In genomic region chr16:8658349-8658748, GRCm38 (mm10) we compare ENCODE assay signal across 32 mouse cellular contexts. TPM values are rescaled to one million over a fixed set of nuclear protein-coding genes. Genes with fewer than 3 reads are reported as not detected.
DNase-seq lines count a peak whose midpoint lies in the region; TF ChIP-seq lines count a peak whose summit lies in the region.
"Had no signal": no experiment of that assay in that cellular context is flagged by ENCODE, and none has a peak within 500 bp of the region (broad histone marks: within the 10 kb centered on the region; RNA-seq: fewer than 3 reads in every experiment).

No protein-coding gene starts in this region.

- no peak for TF ChIP-seq POLR2A in liver, adult 2 months (IDR thresholded peaks at IDR 0.05; ENCODE audit: extremely low read depth, insufficient read depth, low read length)
- TF ChIP-seq POLR2A in CH12.LX (IDR thresholded peaks at IDR 0.05; ENCODE audit: low read depth, low read length) (no peak), MEL (IDR thresholded peaks at IDR 0.05; ENCODE audit: control insufficient read depth in 1 of 2, insufficient read depth in 1 of 2, low read depth in 1 of 2, low read length in 2 of 2, poor library complexity in 1 of 2) (peak in 1 of 2 experiments; percentile 23; a peak in 1 of 4 replicates), myocyte (IDR thresholded peaks at IDR 0.05; ENCODE audit: insufficient read length, low read depth) (no peak)

- no peaks in the 10 kb centered on the region for H3K9me3 ChIP-seq in CH12.LX (replicated peaks; ENCODE audit: low read length)
- no peaks in the 10 kb centered on the region for H3K9me3 ChIP-seq in MEL (replicated peaks; ENCODE audit: insufficient read depth, low read length)
- H3K9me3 ChIP-seq: embryonic facial prominence, embryonic 13.5 days; forebrain, embryonic 13.5 days; hindbrain, embryonic 12.5 days; hindbrain, embryonic 15.5 days had no signal

- H3K4me1 ChIP-seq in liver, adult 2 months (ENCODE audit: control insufficient read depth, insufficient read depth, low read length) = peaks cover 25% of the 10 kb centered on the region
- H3K4me1 ChIP-seq in CH12.LX (ENCODE audit: control insufficient read depth in 1 of 2, insufficient read depth in 2 of 2) (no peaks in the 10 kb centered on the region), MEL (ENCODE audit: control insufficient read depth in 1 of 2, insufficient read depth in 2 of 2, low read length in 2 of 2) (0 out of 4 replicates have a peak, but pooled peaks cover 0 to 4% of the 10 kb centered on the region in 2 experiments)
- H3K4me1 ChIP-seq: embryonic facial prominence, embryonic 13.5 days; forebrain, embryonic 13.5 days had no signal

- H3K27me3 ChIP-seq in liver, adult 2 months (ENCODE audit: control insufficient read depth, insufficient read depth, low read length) = no peaks in the 10 kb centered on the region
- no peaks in the 10 kb centered on the region for H3K27me3 ChIP-seq in CH12.LX (replicated peaks)
- H3K27me3 ChIP-seq in MEL (ENCODE audit: control insufficient read depth in 1 of 2, insufficient read depth in 2 of 2, low read length in 2 of 2) = no peaks in the 10 kb centered on the region
- no peaks in the 10 kb centered on the region for H3K27me3 ChIP-seq in myocyte (ENCODE audit: control insufficient read depth, insufficient read depth, insufficient read length)
- H3K27me3 ChIP-seq: embryonic facial prominence, embryonic 13.5 days; forebrain, embryonic 13.5 days; hindbrain, embryonic 12.5 days; hindbrain, embryonic 15.5 days; Patski had no signal

- in situ Hi-C loops in CH12.LX (cut with MboI; ENCODE audit: low pct_ligation_motif_present, low pct_unique_long_range_greater_than_20kb, low sequenced_read_pairs) = no loop called here

- no peak overlapping the region for H3K9ac ChIP-seq in liver, adult 2 months (ENCODE audit: low read depth, low read length)
- H3K9ac ChIP-seq in CH12.LX (ENCODE audit: insufficient read depth, low read depth) = no peak overlapping the region
- no peak overlapping the region for H3K9ac ChIP-seq in MEL (ENCODE audit: control insufficient read depth, low read depth, low read length, poor library complexity, severe bottlenecking)
- H3K9ac ChIP-seq: embryonic facial prominence, embryonic 13.5 days; forebrain, embryonic 13.5 days; forebrain, postnatal 0 days; hindbrain, embryonic 12.5 days; hindbrain, embryonic 15.5 days had no signal

- H3K36me3 ChIP-seq in liver, adult 2 months (ENCODE audit: control insufficient read depth, insufficient read depth, low read length) = peaks cover 12% of the 10 kb centered on the region
- H3K36me3 ChIP-seq in CH12.LX (replicated peaks in 1 of 2; ENCODE audit: control insufficient read depth in 1 of 2, insufficient read depth in 1 of 2, low read length in 1 of 2) = peaks cover 84 to 95% of the 10 kb centered on the region in 2 experiments
- peaks cover 0 to 3% of the 10 kb centered on the region in 2 experiments; a peak in 3 of 4 replicates for H3K36me3 ChIP-seq in MEL (ENCODE audit: control insufficient read depth in 1 of 2, insufficient read depth in 2 of 2, low read length in 2 of 2)
- H3K36me3 ChIP-seq in myocyte (ENCODE audit: control insufficient read depth, insufficient read depth) = peaks cover 23% of the 10 kb centered on the region

- H3K4me3 ChIP-seq in liver, adult 2 months (ENCODE audit: insufficient read depth, low read depth, low read length) = no peak overlapping the region
- H3K4me3 ChIP-seq in CH12.LX (replicated peaks in 1 of 3; ENCODE audit: low read depth in 2 of 3, low read length in 2 of 3, poor library complexity in 1 of 3) (no peak overlapping the region), MEL (ENCODE audit: control insufficient read depth in 1 of 2, insufficient read depth in 1 of 2, low read depth in 2 of 2, low read length in 2 of 2) (no peak overlapping the region), myocyte (no peak overlapping the region)
- H3K4me3 ChIP-seq: embryonic facial prominence, embryonic 13.5 days; erythroblast, embryonic 14.5 days; forebrain, embryonic 13.5 days; gastrocnemius, adult 2 months; hindbrain, embryonic 12.5 days; hindbrain, embryonic 15.5 days had no signal

- TF ChIP-seq CTCF in liver, adult 2 months (IDR thresholded peaks at IDR 0.05; ENCODE audit: low read depth, low read length) = no peak
- TF ChIP-seq CTCF in CH12.LX (conservative IDR thresholded peaks at IDR 0.05 in 1 of 2, IDR thresholded peaks at IDR 0.05 in 1 of 2; ENCODE audit: low read depth in 2 of 2, low read length in 2 of 2) (no peak), MEL (IDR thresholded peaks at IDR 0.05 in 2 of 3, conservative IDR thresholded peaks at IDR 0.05 in 1 of 3; ENCODE audit: control insufficient read depth in 1 of 3, insufficient read depth in 1 of 3, low read depth in 2 of 3, low read length in 3 of 3, poor library complexity in 1 of 3, severe bottlenecking in 1 of 3) (no peak)

- H3K79me2 ChIP-seq in liver, adult 2 months (ENCODE audit: control insufficient read depth, insufficient read depth, low read length) = no peaks in the 10 kb centered on the region
- H3K79me2 ChIP-seq in CH12.LX (replicated peaks; ENCODE audit: control insufficient read depth, extremely low read depth, insufficient read depth, poor library complexity, severe bottlenecking) (no peaks in the 10 kb centered on the region), MEL (ENCODE audit: control insufficient read depth, insufficient read depth, low read length, poor library complexity) (no peaks in the 10 kb centered on the region), myocyte (ENCODE audit: control insufficient read depth, insufficient read depth) (no peaks in the 10 kb centered on the region)

- peak overlapping the region; percentile 65 for H3K27ac ChIP-seq in liver, adult 2 months (replicated peaks; ENCODE audit: insufficient read depth, low read depth, low read length)
- H3K27ac ChIP-seq in CH12.LX (ENCODE audit: insufficient read depth, low read depth) (no peak overlapping the region), MEL (ENCODE audit: control insufficient read depth, low read depth, low read length) (no peak overlapping the region)
- H3K27ac ChIP-seq: embryonic facial prominence, embryonic 13.5 days; forebrain, embryonic 13.5 days; gastrocnemius, adult 2 months; hindbrain, embryonic 12.5 days; hindbrain, embryonic 15.5 days had no signal

- 44% methylated on average over 4 of the region's 4 CpGs for whole genome bisulfite sequencing in liver, adult 2 months

- TF ChIP-seq RAD21 in CH12.LX (IDR thresholded peaks at IDR 0.05; ENCODE audit: low read depth, low read length) (no peak), MEL (IDR thresholded peaks at IDR 0.05; ENCODE audit: low read depth, low read length) (no peak)

- H3K4me2 ChIP-seq in CH12.LX (ENCODE audit: insufficient read depth, low read depth, poor library complexity, severe bottlenecking) = no peak overlapping the region
- no peak overlapping the region for H3K4me2 ChIP-seq in myocyte (ENCODE audit: low read depth)
- H3K4me2 ChIP-seq: embryonic facial prominence, embryonic 13.5 days; forebrain, embryonic 13.5 days; heart, embryonic 11.5 days; hindbrain, embryonic 12.5 days; hindbrain, embryonic 15.5 days had no signal

- dilution Hi-C loops in CH12.LX (cut with MboI; ENCODE audit: extremely low pct_ligation_motif_present, extremely low pct_unique_long_range_greater_than_20kb, low sequenced_read_pairs) = no loop called here

- DNase-seq in liver, adult 2 months (ENCODE audit: extremely low read depth, low read depth, low spot score) = peak; percentile 78
- DNase-seq in liver (no peak), CH12.LX (ENCODE audit: extremely low read depth) (no peak), MEL (ENCODE audit: low read depth, low spot score) (no peak)
- DNase-seq in layer of hippocampus, postnatal 25 days (ENCODE audit: extremely low spot score in 1 of 2, low spot score in 1 of 2) = no peak
- DNase-seq: cerebellum, adult 11-12 months; cerebellum, adult 8-10 months; forebrain, postnatal 0 days; gastrocnemius, adult 2 months; gastrocnemius, postnatal 14 days; heart, adult 11 months had no signal

- no peak overlapping the region for H3ac ChIP-seq in myocyte (ENCODE audit: control insufficient read depth, insufficient read length)

- no peak for TF ChIP-seq EP300 in CH12.LX (IDR thresholded peaks at IDR 0.05; ENCODE audit: low read length)
- TF ChIP-seq EP300 in MEL (IDR thresholded peaks at IDR 0.05; ENCODE audit: low read depth in 1 of 2, low read length in 2 of 2) = no peak

RNA-seq across cellular contexts. Expression of gene Carhsp1, which starts 13.6 kb away (rescaled TPM):
- total RNA-seq in liver, adult 2 months (2014; rRNA removed) = 55.6 and 57.5 TPM in 2 replicates
- polyA plus RNA-seq in liver, adult 2 months (2012; rRNA removed) = 125 and 126 TPM in 2 replicates
- 26.0 and 28.4 TPM in 2 replicates for total RNA-seq in CH12.LX (2012; rRNA removed)
- total RNA-seq in CH12.LX (2014; rRNA removed) = 27.8 and 29.7 TPM in 2 replicates
- 24.4 and 26.2 TPM in 2 replicates for polyA plus RNA-seq in CH12.LX (2012; ENCODE audit: insufficient read length, low read depth)
- 19.5 and 21.4 TPM in 2 replicates for total RNA-seq in MEL (2012; rRNA removed)
- polyA plus RNA-seq in MEL (2012; ENCODE audit: insufficient read depth in 1 of 2, insufficient read length in 2 of 2, low read depth in 1 of 2, low replicate concordance in 2 of 2, missing spikeins in 1 of 2) = 10 to 100 TPM in 1 of 2 experiments, not detected in 1; 28.0 TPM
- polyA plus RNA-seq in myocyte (2012; fragmentation: generic; extraction: Trizol) = 110 TPM
- 10 to 100 TPM; 24.0 to 27.4 TPM for total RNA-seq in layer of hippocampus, postnatal 25 days (2021)

RNA-seq across cellular contexts. Expression of gene Tmem186, which starts 20.8 kb away (rescaled TPM):
- 6.5 and 7.0 TPM in 2 replicates for total RNA-seq in liver, adult 2 months (2014; rRNA removed)
- 8.0 and 8.7 TPM in 2 replicates for polyA plus RNA-seq in liver, adult 2 months (2012; rRNA removed)
- 22.2 and 25.6 TPM in 2 replicates for total RNA-seq in CH12.LX (2012; rRNA removed)
- 21.5 and 21.9 TPM in 2 replicates for total RNA-seq in CH12.LX (2014; rRNA removed)
- polyA plus RNA-seq in CH12.LX (2012; ENCODE audit: insufficient read length, low read depth) = 18.1 and 19.7 TPM in 2 replicates
- 18.4 and 22.5 TPM in 2 replicates for total RNA-seq in MEL (2012; rRNA removed)
- 10 to 100 TPM; 18.9 to 99.9 TPM for polyA plus RNA-seq in MEL (2012; ENCODE audit: insufficient read depth in 1 of 2, insufficient read length in 2 of 2, low read depth in 1 of 2, low replicate concordance in 2 of 2, missing spikeins in 1 of 2)
- polyA plus RNA-seq in myocyte (2012; fragmentation: generic; extraction: Trizol) = 7.4 TPM
- total RNA-seq in layer of hippocampus, postnatal 25 days (2021) = 10 to 100 TPM; 11.4 to 11.6 TPM

RNA-seq across cellular contexts. Expression of gene Pmm2, which starts 20.9 kb away (rescaled TPM):
- 27.9 and 30.5 TPM in 2 replicates for total RNA-seq in liver, adult 2 months (2014; rRNA removed)
- 54.9 and 65.2 TPM in 2 replicates for polyA plus RNA-seq in liver, adult 2 months (2012; rRNA removed)
- total RNA-seq in CH12.LX (2012; rRNA removed) (33.1 and 44.7 TPM in 2 replicates), CH12.LX (2014; rRNA removed) (40.6 and 42.1 TPM in 2 replicates), MEL (2012; rRNA removed) (44.5 and 53.4 TPM in 2 replicates)
- polyA plus RNA-seq in CH12.LX (2012; ENCODE audit: insufficient read length, low read depth) (69.4 and 71.2 TPM in 2 replicates), MEL (2012; ENCODE audit: insufficient read depth in 1 of 2, insufficient read length in 2 of 2, low read depth in 1 of 2, low replicate concordance in 2 of 2, missing spikeins in 1 of 2) (10 to 100 TPM in 1 of 2 experiments, not detected in 1; 96.0 TPM), myocyte (2012; fragmentation: generic; extraction: Trizol) (31.7 TPM)
- total RNA-seq in layer of hippocampus, postnatal 25 days (2021) = 10 to 100 TPM; 27.1 to 35.4 TPM

RNA-seq across cellular contexts. Expression of gene Gm5767, which starts 22.2 kb away (rescaled TPM):
- not detected in 2 replicates for total RNA-seq in liver, adult 2 months (2014; rRNA removed)
- 0.62 and 0.90 TPM in 2 replicates for polyA plus RNA-seq in liver, adult 2 months (2012; rRNA removed)
- total RNA-seq in CH12.LX (2012; rRNA removed) (not detected in 2 replicates), CH12.LX (2014; rRNA removed) (not detected in 2 replicates), MEL (2012; rRNA removed) (not detected in 2 replicates)
- polyA plus RNA-seq in CH12.LX (2012; ENCODE audit: insufficient read length, low read depth) (not detected in 2 replicates), MEL (2012; ENCODE audit: insufficient read depth in 1 of 2, insufficient read length in 2 of 2, low read depth in 1 of 2, low replicate concordance in 2 of 2, missing spikeins in 1 of 2) (not detected), myocyte (2012; fragmentation: generic; extraction: Trizol) (0.16 TPM)
- not detected for total RNA-seq in layer of hippocampus, postnatal 25 days (2021)
- total RNA-seq: adrenal gland, adult 2 months; adrenal gland, postnatal 14 days; adrenal gland, postnatal 4 days; ES-E14; forebrain, postnatal 0 days; gastrocnemius, adult 2 months; gastrocnemius, postnatal 14 days; heart, adult 8-10 months; heart, postnatal 25 days; hematopoietic stem cell, adult 5-6 weeks had no signal
- polyA plus RNA-seq: C2C12; CD4-positive, CD25-positive, alpha-beta regulatory T cell, adult 4 months; embryonic facial prominence, embryonic 13.5 days; erythroblast, embryonic 14.5 days; forebrain, embryonic 13.5 days; forebrain, postnatal 0 days; frontal cortex, adult 2 months; heart, embryonic 11.5 days; heart, embryonic 14.5 days; heart, postnatal 0 days; hindbrain, embryonic 12.5 days; hindbrain, embryonic 15.5 days; intestine, embryonic 14.5 days; Patski had no signal
